Mouse (Mus musculus) cortical plate, adult 2 months (tissue): ENCODE results near the gene Hoxd8.

Source experiments
- CTCF ChIP-seq: fragments of 200-500 bp; IDR thresholded peaks from 2 replicates; pipeline ENCODE4 v1.5.1; 2011; ENCODE audit warnings: mild to moderate bottlenecking, control low read depth, low read length; ENCODE audit not compliant: insufficient read depth; ENCODE audit errors: extremely low read depth
- POLR2A ChIP-seq: fragments of 200-500 bp; IDR thresholded peaks from 2 replicates; pipeline ENCODE4 v1.6.1; 2011; ENCODE audit warnings: mild to moderate bottlenecking, low read length, control low read depth; ENCODE audit not compliant: insufficient read depth; ENCODE audit errors: extremely low read depth

DNA sequence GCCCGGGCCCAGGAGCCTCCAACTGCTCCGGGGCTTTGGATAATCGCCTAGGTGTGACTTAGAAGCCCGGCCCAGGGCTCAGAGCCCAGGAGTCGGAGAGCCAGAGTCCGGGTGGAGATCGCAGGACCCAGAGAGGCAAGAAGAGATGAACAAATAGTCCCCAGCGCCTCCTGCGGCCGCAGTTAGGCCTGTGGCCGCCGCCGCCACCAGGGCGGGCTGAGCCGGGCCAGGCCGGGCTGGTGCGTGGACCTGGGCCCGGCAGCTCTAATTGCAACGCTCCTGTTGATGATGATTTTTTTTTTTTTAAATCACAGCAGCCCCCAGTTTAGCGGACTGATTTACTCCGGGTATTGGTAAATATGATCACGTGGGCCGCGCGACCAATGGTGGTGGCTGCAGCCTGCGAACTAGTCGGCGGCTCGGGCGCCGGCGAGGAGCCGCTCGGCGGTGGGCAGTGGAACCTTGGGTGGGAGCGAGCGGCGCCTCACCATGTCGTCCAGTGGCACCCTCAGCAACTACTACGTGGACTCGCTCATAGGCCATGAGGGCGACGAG lies 6.8 kb upstream of the Hoxd8 start, which contains the start of gene Hoxd9:
- no peak for TF ChIP-seq CTCF
- no peak for TF ChIP-seq POLR2A
